Mouse (Mus musculus): Measurements from ENCODE around the gene Cd69. TPM values are rescaled to one million over a fixed set of nuclear protein-coding genes. Genes with fewer than 3 reads are reported as not detected.

The Cd69 gene
- polyA plus RNA-seq, 1 experiment from 2014 or later: not detected

DNA sequence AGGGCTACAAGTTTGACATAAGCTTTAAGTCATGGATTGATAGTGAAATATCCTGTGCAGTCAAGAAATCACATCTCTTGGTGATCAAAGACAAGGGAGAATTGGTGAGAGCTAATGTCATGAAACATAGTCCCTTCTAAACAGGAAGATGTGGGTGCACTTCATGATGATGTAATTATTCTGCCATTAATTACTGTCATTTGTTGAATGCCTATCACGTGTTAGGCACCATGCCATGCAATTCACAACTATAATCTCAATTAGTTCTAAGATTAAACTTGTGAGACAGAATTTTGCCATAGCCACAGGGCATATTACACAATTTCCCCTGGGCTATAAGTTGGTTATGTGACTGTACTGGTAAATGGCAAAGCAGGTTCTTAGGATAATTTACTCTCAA lies 28.2 kb downstream of the Cd69 start:
- 70% methylated on average over 1 of the region's 1 CpGs for WGBS

DNA sequence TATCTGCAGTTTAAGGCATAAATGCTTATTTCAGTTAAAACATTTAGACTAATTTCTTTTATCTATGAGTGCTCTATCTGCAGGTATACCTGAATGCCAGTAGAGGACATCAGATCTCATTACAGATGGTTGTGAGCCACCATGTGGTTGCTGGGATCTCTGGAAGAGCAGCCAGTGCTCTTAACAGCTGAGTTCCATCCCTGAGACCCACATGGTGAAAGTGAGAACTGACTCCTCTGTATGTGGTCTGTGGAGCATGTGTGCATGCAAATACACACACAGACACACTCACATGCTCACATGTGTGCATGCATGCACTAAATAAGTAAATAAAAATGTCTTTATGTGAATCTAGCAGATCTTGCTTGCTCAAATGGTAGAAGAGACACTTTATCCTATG lies 29.4 kb downstream of the Cd69 start:
- Histone ChIP-seq H3K27ac (ENCODE audit: poor library complexity, severe bottlenecking) (no peak overlapping the region), H3K4me2 (no peak overlapping the region), H3K27me3 (replicated peaks) (no peaks in the 10 kb centered on the region), H3K4me1 (replicated peaks) (no peaks in the 10 kb centered on the region), H3K9me3 (replicated peaks) (no peaks in the 10 kb centered on the region), H3K36me3 (no peaks in the 10 kb centered on the region), H3K9ac (no peak overlapping the region), H3K4me3 (no peak overlapping the region)
- no peak for ATAC-seq (ENCODE audit: insufficient number of reproducible peaks, low FRiP score)

More for the DNA sequence above, 28.2 kb downstream of the Cd69 start:
- Histone ChIP-seq H3K36me3 (no peaks in the 10 kb centered on the region), H3K4me1 (replicated peaks) (no peaks in the 10 kb centered on the region), H3K27me3 (replicated peaks) (no peaks in the 10 kb centered on the region), H3K9ac (no peak overlapping the region), H3K27ac (ENCODE audit: poor library complexity, severe bottlenecking) (no peak overlapping the region), H3K4me3 (no peak overlapping the region), H3K9me3 (replicated peaks) (no peaks in the 10 kb centered on the region), H3K4me2 (no peak overlapping the region)
- ATAC-seq (ENCODE audit: insufficient number of reproducible peaks, low FRiP score): no peak

- no peaks in the 10 kb centered on the region for H3K27me3 ChIP-seq (replicated peaks)
- H3K9me3 ChIP-seq (replicated peaks): no peaks in the 10 kb centered on the region
- no peak overlapping the region for H3K4me3 ChIP-seq
- no peak overlapping the region for H3K4me2 ChIP-seq
- WGBS: 57% methylated on average over 6 of the region's 6 CpGs
- no peaks in the 10 kb centered on the region; the same call in 1 of the 2 replicates for H3K4me1 ChIP-seq (replicated peaks)
- H3K27ac ChIP-seq (ENCODE audit: poor library complexity, severe bottlenecking): no peak overlapping the region
- no peaks in the 10 kb centered on the region for H3K36me3 ChIP-seq
- ATAC-seq (ENCODE audit: insufficient number of reproducible peaks, low FRiP score): no peak
- no peak overlapping the region for H3K9ac ChIP-seq
These were observed 33.3 kb downstream of the Cd69 start for GRCm38 (mm10) chr6:129241907-129242306.

- Histone ChIP-seq H3K36me3 (no peaks in the 10 kb centered on the region), H3K4me3 (no peak overlapping the region), H3K4me2 (no peak overlapping the region), H3K4me1 (replicated peaks) (no peaks in the 10 kb centered on the region; the same call in 1 of the 2 replicates), H3K9ac (no peak overlapping the region), H3K27me3 (replicated peaks) (no peaks in the 10 kb centered on the region), H3K9me3 (replicated peaks) (no peaks in the 10 kb centered on the region), H3K27ac (ENCODE audit: poor library complexity, severe bottlenecking) (no peak overlapping the region)
- 54% methylated on average over 5 of the region's 5 CpGs for WGBS
- no peak for ATAC-seq (ENCODE audit: insufficient number of reproducible peaks, low FRiP score)
These were observed 33.8 kb downstream of the Cd69 start for GRCm38 (mm10) chr6:129241471-129241870.

- H3K36me3 ChIP-seq: no peaks in the 10 kb centered on the region
- H3K9ac ChIP-seq: no peak overlapping the region
- ATAC-seq (ENCODE audit: insufficient number of reproducible peaks, low FRiP score): no peak
- no peaks in the 10 kb centered on the region for H3K9me3 ChIP-seq (replicated peaks)
- no peak overlapping the region for H3K4me2 ChIP-seq
- 83% methylated on average over 9 of the region's 9 CpGs for WGBS
- peaks cover under 1% of the 10 kb centered on the region; the same call in 1 of the 2 replicates for H3K4me1 ChIP-seq (replicated peaks)
- H3K4me3 ChIP-seq: no peak overlapping the region
- H3K27ac ChIP-seq (ENCODE audit: poor library complexity, severe bottlenecking): no peak overlapping the region
- no peaks in the 10 kb centered on the region for H3K27me3 ChIP-seq (replicated peaks)
These were observed 35.5 kb downstream of the Cd69 start for GRCm38 (mm10) chr6:129239564-129240248.

GRCm38 (mm10) chr6:129238275-129239038 lies 36.8 kb downstream of the Cd69 start:
- Histone ChIP-seq H3K27ac (ENCODE audit: poor library complexity, severe bottlenecking) (no peak overlapping the region), H3K9me3 (replicated peaks) (no peaks in the 10 kb centered on the region), H3K9ac (peak overlapping the region; percentile 52), H3K27me3 (replicated peaks) (no peaks in the 10 kb centered on the region), H3K36me3 (no peaks in the 10 kb centered on the region), H3K4me3 (peak overlapping the region; percentile 65), H3K4me2 (peak overlapping the region; percentile 71), H3K4me1 (replicated peaks) (peaks cover 3% of the 10 kb centered on the region; the same call in 1 of the 2 replicates)
- WGBS: 11% methylated on average over 14 of the region's 14 CpGs
- peak; percentile 87; the same call in 1 of the 2 replicates for ATAC-seq (ENCODE audit: insufficient number of reproducible peaks, low FRiP score)

DNA sequence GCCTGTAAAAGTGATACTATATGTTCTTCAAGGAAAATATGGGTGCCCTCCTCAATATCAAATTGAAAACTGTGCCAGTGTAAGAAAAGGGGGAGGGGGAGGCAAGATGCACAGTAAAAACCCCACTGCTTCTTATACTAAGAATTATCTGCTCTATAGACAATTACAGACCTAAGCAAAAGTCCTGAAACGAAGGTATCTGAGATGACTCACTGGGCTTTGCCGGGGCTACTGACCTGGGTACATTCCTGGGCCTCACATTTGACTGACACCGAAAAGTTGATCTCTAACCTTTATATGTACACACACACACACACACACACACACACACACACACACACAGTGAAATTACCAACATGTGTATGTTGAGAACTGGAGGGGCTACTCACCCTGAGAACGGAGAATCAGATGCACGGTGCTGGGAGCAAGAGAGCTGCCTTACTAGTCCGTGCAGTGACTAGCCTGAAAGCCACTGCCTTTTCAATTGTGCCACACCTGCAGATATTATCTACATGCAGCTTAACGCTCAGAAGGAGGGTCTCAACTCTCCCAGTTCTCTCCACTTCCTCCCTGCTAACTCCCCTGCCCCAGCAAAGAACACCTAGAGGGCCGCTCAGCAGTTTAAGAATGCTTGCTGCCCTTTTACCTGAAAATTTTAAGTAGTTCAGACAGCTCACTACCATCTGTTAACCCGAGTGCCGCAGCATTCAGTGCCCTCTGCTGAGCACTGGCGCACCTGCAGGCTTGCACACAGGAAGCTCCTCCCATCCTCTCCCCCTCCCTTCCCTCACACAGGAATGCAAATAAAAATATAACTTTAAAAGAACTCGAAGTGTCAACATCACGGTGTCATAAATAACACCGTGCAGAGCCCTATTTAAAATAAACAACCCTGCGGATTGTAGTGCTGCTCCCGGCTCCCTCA lies 37.6 kb downstream of the Cd69 start:
- peak overlapping the region; percentile 52 for H3K9ac ChIP-seq
- WGBS: 20% methylated on average over 16 of the region's 16 CpGs
- no peak overlapping the region for H3K27ac ChIP-seq (ENCODE audit: poor library complexity, severe bottlenecking)
- H3K4me3 ChIP-seq: peak overlapping the region; percentile 65
- no peaks in the 10 kb centered on the region for H3K9me3 ChIP-seq (replicated peaks)
- no peaks in the 10 kb centered on the region for H3K36me3 ChIP-seq
- peak; percentile 89 for ATAC-seq (ENCODE audit: insufficient number of reproducible peaks, low FRiP score)
- H3K27me3 ChIP-seq (replicated peaks): no peaks in the 10 kb centered on the region
- H3K4me1 ChIP-seq (replicated peaks): peaks cover 3% of the 10 kb centered on the region; the same call in 1 of the 2 replicates
- peak overlapping the region; percentile 71 for H3K4me2 ChIP-seq

DNA sequence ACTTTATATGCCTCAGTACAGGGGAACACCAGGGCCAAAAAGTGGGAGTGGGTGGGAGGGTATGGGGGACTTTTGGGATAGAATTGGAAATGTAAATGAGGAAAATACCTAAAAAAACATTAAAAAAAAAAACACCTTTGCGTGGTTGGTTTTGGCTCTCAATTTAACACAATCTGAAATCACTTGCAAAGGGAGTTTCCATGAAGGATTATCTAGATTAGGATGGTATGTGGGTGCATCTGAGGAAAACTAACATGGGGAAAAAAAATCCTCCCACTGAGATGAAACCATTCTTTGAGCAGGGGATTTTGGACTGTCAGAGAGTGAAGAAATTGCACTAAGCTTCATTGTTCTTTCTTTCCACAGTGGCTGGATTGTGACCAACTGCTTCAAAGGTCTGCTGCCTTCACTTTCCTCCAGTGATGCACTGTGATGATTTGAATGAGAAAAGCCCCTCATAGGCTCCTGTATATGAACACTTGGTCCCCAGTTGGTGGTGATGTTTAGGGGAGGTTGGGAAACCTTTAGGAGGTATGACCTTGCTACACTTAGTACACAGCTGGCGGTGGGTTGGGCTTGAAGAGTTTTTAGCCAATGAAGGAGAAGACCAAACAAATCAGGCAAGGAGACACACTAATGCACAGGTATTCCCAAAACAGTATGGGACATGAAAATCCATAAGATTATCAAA lies 38.4 kb downstream of the Cd69 start:
- H3K4me1 ChIP-seq (replicated peaks): peaks cover 3% of the 10 kb centered on the region; the same call in 1 of the 2 replicates
- 84% methylated on average over 2 of the region's 2 CpGs for WGBS
- no peak for ATAC-seq (ENCODE audit: insufficient number of reproducible peaks, low FRiP score)
- no peak overlapping the region for H3K9ac ChIP-seq
- no peak overlapping the region for H3K4me2 ChIP-seq
- H3K36me3 ChIP-seq: no peaks in the 10 kb centered on the region
- H3K4me3 ChIP-seq: no peak overlapping the region
- H3K27ac ChIP-seq (ENCODE audit: poor library complexity, severe bottlenecking): no peak overlapping the region
- no peaks in the 10 kb centered on the region for H3K9me3 ChIP-seq (replicated peaks)
- H3K27me3 ChIP-seq (replicated peaks): no peaks in the 10 kb centered on the region

- Histone ChIP-seq H3K27ac (ENCODE audit: poor library complexity, severe bottlenecking) (no peak overlapping the region), H3K4me2 (no peak overlapping the region), H3K36me3 (no peaks in the 10 kb centered on the region), H3K4me1 (replicated peaks) (peaks cover 3% of the 10 kb centered on the region; the same call in 1 of the 2 replicates), H3K27me3 (replicated peaks) (no peaks in the 10 kb centered on the region), H3K9me3 (replicated peaks) (no peaks in the 10 kb centered on the region), H3K4me3 (no peak overlapping the region), H3K9ac (no peak overlapping the region)
- WGBS: 74% methylated on average over 5 of the region's 5 CpGs
- ATAC-seq (ENCODE audit: insufficient number of reproducible peaks, low FRiP score): no peak
These were observed 39.3 kb downstream of the Cd69 start for GRCm38 (mm10) chr6:129235855-129236461.
